Mouse (Mus musculus) gastrocnemius, adult 18-20 months (tissue): ENCODE measurements around the gene Slc44a4. TPM values are rescaled to one million over a fixed set of nuclear protein-coding genes. Genes with fewer than 3 reads are reported as not detected.
A peak's percentile ranks its signal among the peaks of the same experiment; 100 is the strongest.

Source experiments
- DNase-seq: peaks from one replicate; pipeline ENCODE4 v3.0.0; 2021; ENCODE audit warnings: low spot score
- long read RNA-seq, 2 experiments: library from polyadenylated mRNA; stranded (forward); transcript quantifications; one replicate each; pipeline ENCODE4 v2.0.0; 2021
- total RNA-seq, 2 experiments: library from RNA; stranded (reverse); gene quantifications; 2 replicates each; pipeline ENCODE4 v1.2.3; 2021

Slc44a4 gene
- total RNA-seq, result not detected
- long read RNA-seq, experiment 1, result 0 reads
- long read RNA-seq, experiment 2, result 0 reads

GRCm38 (mm10) chr17:34913930-34914665 lies at the start of gene Slc44a4:
Gene Slc44a4 (plus strand): TSS chr17:34914466.
- DNase-seq, result no peak

- DNase-seq, result no peak
Measured at GRCm38 (mm10) chr17:34865981-34866380, 48.3 kb upstream of the Slc44a4 start.

GRCm38 (mm10) chr17:34874321-34874720 lies 39.9 kb upstream of the Slc44a4 start:
- no peak for DNase-seq

GRCm38 (mm10) chr17:34879336-34879879 lies 34.9 kb upstream of the Slc44a4 start, which contains the start of gene Zbtb12:
Gene Zbtb12 (plus strand): TSS chr17:34879483.
- no peak for DNase-seq

GRCm38 (mm10) chr17:34881166-34881565 lies 33.1 kb upstream of the Slc44a4 start:
- no peak for DNase-seq

GRCm38 (mm10) chr17:34881683-34882310 lies 32.5 kb upstream of the Slc44a4 start, which contains the start of gene Gm20547:
Gene Gm20547 (minus strand): TSS chr17:34882042.
- DNase-seq, result no peak

GRCm38 (mm10) chr17:34883332-34883731 lies 30.9 kb upstream of the Slc44a4 start:
- no peak for DNase-seq

- DNase-seq, result no peak
Measured at GRCm38 (mm10) chr17:34884704-34885103, 29.6 kb upstream of the Slc44a4 start.

GRCm38 (mm10) chr17:34885615-34886014 lies 28.7 kb upstream of the Slc44a4 start:
- no peak for DNase-seq

GRCm38 (mm10) chr17:34887942-34888341 lies 26.3 kb upstream of the Slc44a4 start:
- no peak for DNase-seq

- no peak for DNase-seq
Measured at GRCm38 (mm10) chr17:34890074-34890743, 24.1 kb upstream of the Slc44a4 start.

GRCm38 (mm10) chr17:34891377-34891776 lies 22.9 kb upstream of the Slc44a4 start:
- no peak for DNase-seq

GRCm38 (mm10) chr17:34893072-34893824 lies 21.0 kb upstream of the Slc44a4 start:
- DNase-seq, result no peak

GRCm38 (mm10) chr17:34894074-34894597 lies 20.1 kb upstream of the Slc44a4 start:
- peak; percentile 94 for DNase-seq

GRCm38 (mm10) chr17:34894801-34895530 lies 19.3 kb upstream of the Slc44a4 start:
- peak; percentile 43 for DNase-seq

- no peak for DNase-seq
Measured at GRCm38 (mm10) chr17:34895724-34896123, 18.5 kb upstream of the Slc44a4 start.

GRCm38 (mm10) chr17:34896366-34896765 lies 17.9 kb upstream of the Slc44a4 start:
- no peak for DNase-seq

GRCm38 (mm10) chr17:34897373-34898159 lies 16.7 kb upstream of the Slc44a4 start:
- no peak for DNase-seq

GRCm38 (mm10) chr17:34898160-34898586 lies 16.1 kb upstream of the Slc44a4 start, which contains the start of the genes C2 and Ehmt2:
Gene C2 (minus strand): TSS chr17:34898265.
Gene Ehmt2 (plus strand): TSS chr17:34898469.
- peak; percentile 82 for DNase-seq
